Mouse (Mus musculus) hindbrain, embryonic 10.5 days (tissue): Measurements from ENCODE around the gene Pikfyve. TPM values are rescaled to one million over a fixed set of nuclear protein-coding genes. Genes with fewer than 3 reads are reported as not detected.

Experiments used
- DNase-seq: peaks from one replicate; pipeline ENCODE4 v3.0.0-alpha.2; 2017; ENCODE audit warnings: low spot score
- H3K27ac ChIP-seq: fragments of 300-500 bp; sonication (generic); 2 replicates; pipeline ENCODE4 v1.5.1; 2016; ENCODE audit warnings: mild to moderate bottlenecking, moderate library complexity
- H3K27me3 ChIP-seq: fragments of 300-500 bp; sonication (generic); 2 replicates; pipeline ENCODE4 v1.6.1; 2016; ENCODE audit warnings: mild to moderate bottlenecking; ENCODE audit not compliant: poor library complexity, insufficient read depth, severe bottlenecking
- H3K36me3 ChIP-seq: fragments of 300-500 bp; sonication (generic); 2 replicates; pipeline ENCODE4 v1.6.1; 2016; ENCODE audit warnings: mild to moderate bottlenecking, moderate library complexity
- H3K4me1 ChIP-seq: fragments of 300-500 bp; sonication (generic); replicated peaks from 2 replicates; pipeline ENCODE4 v1.6.1; 2016; ENCODE audit warnings: mild to moderate bottlenecking
- H3K4me3 ChIP-seq: fragments of 300-500 bp; sonication (generic); 2 replicates; pipeline ENCODE4 v1.5.1; 2016; ENCODE audit warnings: mild to moderate bottlenecking, moderate library complexity
- H3K9me3 ChIP-seq: fragments of 300-500 bp; sonication (generic); 2 replicates; pipeline ENCODE4 v1.6.1; 2016; ENCODE audit warnings: mild to moderate bottlenecking, moderate library complexity
- WGBS: fragments of 180-500 bp; shearing (Covaris S2); methylation state at CpG from one replicate; pipeline ENCODE4 v1.1.7; 2016; 5-methylcytosine and 5-hydroxymethylcytosine counted together
- polyA plus RNA-seq: library from polyadenylated mRNA; unstranded; fragments of >200 nt; fragmentation: Nextera tagmentation; extraction: Ambion mirVana; gene quantifications from 2 replicates; pipeline ENCODE4 v1.2.1, GENCODE M21; 2016

The Pikfyve gene
- polyA plus RNA-seq, 1 experiment from 2014 or later = 13.7 TPM

- peaks cover 16% of the 10 kb centered on the region for H3K36me3 ChIP-seq
Observed at GRCm38 (mm10) chr1:65281756-65282155, 95.3 kb downstream of the Pikfyve start, which contains the start of gene Pth2r. Gene Pth2r (plus strand): TSS chr1:65282056.

GRCm38 (mm10) chr1:65282766-65283165 is 96.3 kb downstream of the Pikfyve start:
- Histone ChIP-seq H3K9me3 (no peaks in the 10 kb centered on the region), H3K27ac (no peak overlapping the region), H3K36me3 (peaks cover 8% of the 10 kb centered on the region; the same call in 1 of the 2 replicates), H3K4me1 (no peaks in the 10 kb centered on the region), H3K27me3 (no peaks in the 10 kb centered on the region), H3K4me3 (no peak overlapping the region)
- DNase-seq = peak; percentile 23
- WGBS = 9% methylated on average over 6 of the region's 6 CpGs

More at GRCm38 (mm10) chr1:65281756-65282155, 95.3 kb downstream of the Pikfyve start, which contains the start of gene Pth2r:
- 91% methylated on average over 6 of the region's 6 CpGs for WGBS
- DNase-seq = no peak
- Histone ChIP-seq H3K27ac (no peak within 1 kb of the TSS), H3K9me3 (no peaks in the 10 kb centered on the region), H3K27me3 (no peaks in the 10 kb centered on the region), H3K4me3 (no peak within 1 kb of the TSS), H3K4me1 (no peaks in the 10 kb centered on the region)

GRCm38 (mm10) chr1:65308476-65308875 is 122.0 kb downstream of the Pikfyve start:
- Histone ChIP-seq H3K36me3 (no peaks in the 10 kb centered on the region), H3K4me3 (no peak overlapping the region), H3K27ac (no peak overlapping the region), H3K27me3 (peaks cover 33% of the 10 kb centered on the region), H3K9me3 (no peaks in the 10 kb centered on the region), H3K4me1 (peaks cover 17% of the 10 kb centered on the region)
- WGBS = 70% methylated on average over 3 of the region's 3 CpGs
- DNase-seq = no peak

DNA sequence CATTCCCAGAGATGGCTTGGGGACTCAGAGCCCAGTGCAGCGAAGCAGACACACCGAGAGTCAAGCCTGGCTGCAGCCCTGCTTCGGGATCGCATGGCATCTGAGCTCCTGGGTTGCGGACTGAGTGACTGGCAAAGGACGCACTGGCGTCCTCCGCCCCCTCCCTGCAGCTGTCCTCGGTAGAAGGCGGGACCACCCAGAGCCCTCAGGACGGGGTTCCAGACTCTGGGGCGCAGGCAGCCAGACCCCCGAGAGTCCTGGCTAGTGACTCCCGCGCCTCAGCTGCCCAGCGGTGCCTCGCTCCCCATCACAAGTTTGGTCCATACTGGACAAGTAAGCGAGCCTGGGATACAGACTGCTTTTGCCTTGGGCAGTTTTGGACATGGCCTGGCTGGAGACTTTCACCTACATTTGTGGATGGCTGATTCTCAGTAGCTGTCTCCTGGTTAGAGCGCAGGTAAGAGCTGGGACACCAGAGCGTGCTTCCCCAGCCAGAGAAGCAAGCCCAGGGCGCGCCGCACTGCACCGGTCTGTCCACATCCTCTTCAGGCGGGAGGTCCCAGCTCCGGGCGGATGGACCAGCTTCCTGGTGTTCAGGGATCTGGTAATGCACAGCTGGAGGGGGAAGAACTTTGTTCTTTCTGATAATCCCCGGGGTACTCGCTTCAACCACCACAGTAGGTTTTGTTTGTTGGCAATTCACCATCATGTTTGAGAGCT is 124.9 kb downstream of the Pikfyve start:
- no peaks in the 10 kb centered on the region for H3K36me3 ChIP-seq
- H3K9me3 ChIP-seq = no peaks in the 10 kb centered on the region
- H3K4me1 ChIP-seq = peaks cover 23% of the 10 kb centered on the region
- WGBS = under 1% methylated on average over 29 of the region's 29 CpGs
- peak; percentile 41 for DNase-seq
- peaks cover 33% of the 10 kb centered on the region for H3K27me3 ChIP-seq
- H3K27ac ChIP-seq = peak overlapping the region; percentile 13; the same call in 1 of the 2 replicates
- H3K4me3 ChIP-seq = peak overlapping the region; percentile 54

DNA sequence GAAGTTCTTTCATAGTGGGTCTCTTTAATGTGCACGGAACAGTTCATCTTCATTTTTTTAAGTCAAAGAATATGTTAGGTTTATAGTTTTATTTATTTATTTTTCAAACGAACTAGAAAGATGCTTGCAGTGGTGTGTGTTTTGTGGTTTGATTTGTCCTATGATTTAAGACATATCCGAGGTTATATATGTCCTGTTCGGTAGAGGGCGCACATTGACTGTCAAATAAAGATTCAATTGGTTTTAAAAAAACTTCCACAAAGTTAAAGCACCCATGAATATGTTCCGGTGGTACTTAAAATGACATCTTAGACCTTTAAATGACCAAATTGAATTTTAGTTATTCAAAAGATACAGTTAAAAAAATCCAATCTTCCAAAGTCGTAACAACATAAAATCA is 125.6 kb downstream of the Pikfyve start:
- Histone ChIP-seq H3K36me3 (no peaks in the 10 kb centered on the region), H3K4me3 (peak overlapping the region; percentile 54), H3K4me1 (peaks cover 23% of the 10 kb centered on the region), H3K9me3 (no peaks in the 10 kb centered on the region), H3K27me3 (peaks cover 33% of the 10 kb centered on the region), H3K27ac (no peak overlapping the region)
- WGBS = 13% methylated on average over 7 of the region's 7 CpGs
- DNase-seq = no peak

- Histone ChIP-seq H3K27me3 (peaks cover 33% of the 10 kb centered on the region), H3K4me3 (no peak overlapping the region), H3K27ac (no peak overlapping the region), H3K9me3 (no peaks in the 10 kb centered on the region), H3K36me3 (no peaks in the 10 kb centered on the region), H3K4me1 (peaks cover 23% of the 10 kb centered on the region)
- 51% methylated on average over 2 of the region's 2 CpGs for WGBS
- DNase-seq = no peak
Observed at GRCm38 (mm10) chr1:65312896-65313295, 126.4 kb downstream of the Pikfyve start.

DNA sequence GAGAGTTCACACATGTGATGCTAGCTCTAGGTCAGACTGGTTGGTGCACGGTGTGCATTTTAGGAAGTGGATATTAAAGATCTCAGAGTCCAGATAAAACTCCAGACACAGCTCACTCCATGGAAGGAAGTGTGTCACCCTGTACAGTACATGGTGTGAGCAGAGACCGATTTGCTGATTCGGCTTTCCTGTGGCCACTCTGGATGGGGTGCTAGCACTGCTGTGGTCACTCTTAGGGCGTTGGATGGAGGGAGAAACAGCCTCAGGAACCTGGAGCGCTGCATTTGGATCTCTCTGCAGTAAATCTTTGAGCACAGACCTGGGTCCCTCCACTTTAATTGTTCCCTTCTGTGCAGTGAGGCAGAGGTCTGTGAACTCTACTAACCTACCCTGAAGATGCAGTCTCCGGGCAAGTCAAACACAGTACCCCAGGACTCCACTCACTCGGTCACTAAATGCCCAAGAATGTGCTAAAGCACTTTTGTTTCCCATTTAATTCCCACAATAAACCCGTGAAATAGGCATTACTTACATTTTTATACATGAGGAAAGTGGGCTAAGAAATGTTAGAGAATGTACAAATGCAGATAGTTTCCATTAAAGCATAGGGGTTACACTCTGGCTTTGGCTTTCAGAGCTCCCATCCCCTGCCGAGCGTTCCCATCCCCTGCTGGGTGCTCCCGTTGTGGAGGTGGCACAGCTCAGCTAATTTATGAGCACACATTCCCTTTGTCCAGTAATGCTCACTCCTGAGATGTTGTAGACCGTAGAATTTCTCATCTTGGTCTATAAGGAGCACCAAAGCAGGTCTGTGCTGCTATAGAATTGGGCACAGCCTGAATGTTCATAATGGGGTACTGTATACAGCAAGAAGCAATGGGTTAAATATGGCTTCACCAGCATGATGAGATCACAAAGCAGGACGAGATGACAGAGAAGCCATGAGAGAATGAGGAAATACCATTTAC is 127.9 kb downstream of the Pikfyve start:
- Histone ChIP-seq H3K36me3 (no peaks in the 10 kb centered on the region), H3K27me3 (peaks cover 23% of the 10 kb centered on the region), H3K4me1 (peaks cover 17% of the 10 kb centered on the region), H3K4me3 (no peak overlapping the region), H3K27ac (no peak overlapping the region), H3K9me3 (no peaks in the 10 kb centered on the region)
- WGBS = 60% methylated on average over 13 of the region's 13 CpGs
- no peak for DNase-seq

GRCm38 (mm10) chr1:65315022-65315407 is 128.5 kb downstream of the Pikfyve start:
- Histone ChIP-seq H3K4me1 (peaks cover 17% of the 10 kb centered on the region), H3K4me3 (no peak overlapping the region), H3K27ac (no peak overlapping the region), H3K9me3 (no peaks in the 10 kb centered on the region), H3K27me3 (peaks cover 19% of the 10 kb centered on the region), H3K36me3 (no peaks in the 10 kb centered on the region)
- no peak for DNase-seq
- 86% methylated on average over 8 of the region's 8 CpGs for WGBS

Other genes starting within 250 kb of the Pikfyve start
- gene Plekhm3, start 229.9 kb upstream of the Pikfyve start, polyA plus RNA-seq = 9.2 and 9.8 TPM in 2 replicates
- 0.22 and 0.34 TPM in 2 replicates for gene Akr1cl, start 153.9 kb upstream of the Pikfyve start, polyA plus RNA-seq
- gene Cryge, start 135.5 kb upstream of the Pikfyve start, polyA plus RNA-seq = 0.30 and 2.9 TPM in 2 replicates
- not detected in 2 replicates for gene Crygd, start 123.2 kb upstream of the Pikfyve start, polyA plus RNA-seq
- gene Crygc, start 113.0 kb upstream of the Pikfyve start, polyA plus RNA-seq = 0.27 TPM in 1 of 2 replicates, not detected in the other
- not detected in 2 replicates for gene Crygb, start 104.4 kb upstream of the Pikfyve start, polyA plus RNA-seq
- not detected in 2 replicates for gene Cryga, start 83.3 kb upstream of the Pikfyve start, polyA plus RNA-seq
- gene Gm28845, start 67.1 kb upstream of the Pikfyve start, polyA plus RNA-seq = not detected in 2 replicates
- 0.21 and 0.30 TPM in 2 replicates for gene D630023F18Rik, start 63.5 kb upstream of the Pikfyve start, polyA plus RNA-seq
- gene Idh1, start 183 bp upstream of the Pikfyve start, polyA plus RNA-seq = 279 and 332 TPM in 2 replicates
- gene Pth2r, start 95.4 kb downstream of the Pikfyve start, polyA plus RNA-seq = 0.12 and 0.35 TPM in 2 replicates